Mouse (Mus musculus) embryonic facial prominence, embryonic 15.5 days (tissue): ENCODE measurements around the gene Amotl1. TPM values are rescaled to one million over a fixed set of nuclear protein-coding genes. Genes with fewer than 3 reads are reported as not detected.
"Not testable (repeated sequence)": the region's sequence is repeated elsewhere in the genome, so short reads cannot be mapped to it uniquely, and the experiment has no call there.

Experiments used
- ATAC-seq: fragments of 200-750 bp; cut with Nextera tagmentation; 2 replicates; pipeline ENCODE4 v1.8.0; 2017; ENCODE audit warnings: low read depth, moderate TSS enrichment; ENCODE audit not compliant: insufficient number of reproducible peaks, low FRiP score, low TSS enrichment
- H3K27ac ChIP-seq: fragments of 300-500 bp; sonication (generic); replicated peaks from 2 replicates; pipeline ENCODE4 v1.5.1; 2015; ENCODE audit warnings: mild to moderate bottlenecking, inconsistent platforms
- H3K27me3 ChIP-seq: fragments of 300-500 bp; sonication (generic); 2 replicates; pipeline ENCODE4 v1.6.1; 2015; ENCODE audit warnings: inconsistent platforms
- H3K36me3 ChIP-seq: fragments of 300-500 bp; sonication (generic); 2 replicates; pipeline ENCODE4 v1.6.1; 2015; ENCODE audit warnings: mild to moderate bottlenecking, inconsistent platforms
- H3K4me1 ChIP-seq: fragments of 300-500 bp; sonication (generic); 2 replicates; pipeline ENCODE4 v1.6.1; 2015; ENCODE audit warnings: inconsistent platforms
- H3K4me2 ChIP-seq: fragments of 300-500 bp; sonication (generic); replicated peaks from 2 replicates; pipeline ENCODE4 v1.6.1; 2015; ENCODE audit warnings: mild to moderate bottlenecking, inconsistent platforms
- H3K4me3 ChIP-seq: fragments of 300-500 bp; sonication (generic); replicated peaks from 2 replicates; pipeline ENCODE4 v1.5.1; 2015; ENCODE audit warnings: mild to moderate bottlenecking, inconsistent platforms
- H3K9ac ChIP-seq: fragments of 300-500 bp; sonication (generic); 2 replicates; pipeline ENCODE4 v1.6.1; 2015; ENCODE audit warnings: inconsistent platforms
- H3K9me3 ChIP-seq: fragments of 300-500 bp; sonication (generic); replicated peaks from 2 replicates; pipeline ENCODE4 v1.6.1; 2016; ENCODE audit warnings: inconsistent platforms
- WGBS: fragments of 180-500 bp; shearing (Covaris S2); methylation state at CpG from one replicate; pipeline ENCODE4 v1.1.7; 2015; 5-methylcytosine and 5-hydroxymethylcytosine counted together
- polyA plus RNA-seq: library from polyadenylated mRNA; unstranded; fragments of >200 nt; fragmentation: Nextera tagmentation; extraction: Ambion mirVana; gene quantifications from 2 replicates; pipeline ENCODE4 v1.2.1, GENCODE M21; 2015

Amotl1 gene
- 34.2 and 38.9 TPM in 2 replicates for polyA plus RNA-seq

- no peak within 1 kb of the TSS for H3K4me3 ChIP-seq
- no peak for ATAC-seq
- no peak within 1 kb of the TSS for H3K4me2 ChIP-seq
- WGBS, result 41% methylated on average over 4 of the region's 4 CpGs
- no peak within 1 kb of the TSS for H3K9ac ChIP-seq
- no peaks in the 10 kb centered on the region for H3K27me3 ChIP-seq
- H3K27ac ChIP-seq, result no peak within 1 kb of the TSS
- H3K4me1 ChIP-seq, result peaks cover 35% of the 10 kb centered on the region
- H3K36me3 ChIP-seq, result no peaks in the 10 kb centered on the region
- H3K9me3 ChIP-seq, result no peaks in the 10 kb centered on the region
Observed at GRCm38 (mm10) chr9:14644956-14645355, at the start of gene Amotl1. Amotl1 (minus strand) TSS chr9:14645056.

GRCm38 (mm10) chr9:14689376-14690108 is 44.7 kb upstream of the Amotl1 start:
- no peak overlapping the region for H3K4me2 ChIP-seq
- H3K36me3 ChIP-seq, result no peaks in the 10 kb centered on the region
- H3K4me3 ChIP-seq, result no peak overlapping the region
- no peaks in the 10 kb centered on the region for H3K4me1 ChIP-seq
- no peak overlapping the region for H3K9ac ChIP-seq
- H3K9me3 ChIP-seq, result no peaks in the 10 kb centered on the region
- no peaks in the 10 kb centered on the region for H3K27me3 ChIP-seq
- WGBS, result 73% methylated on average over 12 of the region's 12 CpGs
- H3K27ac ChIP-seq, result no peak overlapping the region
- ATAC-seq, result no peak

GRCm38 (mm10) chr9:14684363-14684762 is 39.5 kb upstream of the Amotl1 start:
- 56% methylated on average over 4 of the region's 4 CpGs for WGBS
- H3K27me3 ChIP-seq, result no peaks in the 10 kb centered on the region
- H3K9me3 ChIP-seq, result no peaks in the 10 kb centered on the region
- no peaks in the 10 kb centered on the region for H3K4me1 ChIP-seq
- no peak overlapping the region for H3K9ac ChIP-seq
- no peak overlapping the region for H3K4me2 ChIP-seq
- no peak overlapping the region for H3K27ac ChIP-seq
- peak; percentile 29; the same call in 1 of the 2 replicates for ATAC-seq
- no peaks in the 10 kb centered on the region for H3K36me3 ChIP-seq
- no peak overlapping the region for H3K4me3 ChIP-seq

GRCm38 (mm10) chr9:14682741-14683140 is 37.9 kb upstream of the Amotl1 start:
- Histone ChIP-seq H3K9ac (no peak overlapping the region), H3K27ac (no peak overlapping the region), H3K9me3 (no peaks in the 10 kb centered on the region), H3K4me2 (no peak overlapping the region), H3K27me3 (no peaks in the 10 kb centered on the region), H3K36me3 (no peaks in the 10 kb centered on the region), H3K4me3 (no peak overlapping the region), H3K4me1 (no peaks in the 10 kb centered on the region)
- no peak for ATAC-seq

- H3K4me1 ChIP-seq, result 0 out of 2 replicates have a peak, but pooled peaks cover 9% of the 10 kb centered on the region
- no peak overlapping the region for H3K27ac ChIP-seq
- H3K4me2 ChIP-seq, result no peak overlapping the region
- no peaks in the 10 kb centered on the region for H3K27me3 ChIP-seq
- no peak overlapping the region for H3K9ac ChIP-seq
- H3K4me3 ChIP-seq, result no peak overlapping the region
- ATAC-seq, result no peak
- H3K9me3 ChIP-seq, result no peaks in the 10 kb centered on the region
- 66% methylated on average over 2 of the region's 2 CpGs for WGBS
- no peaks in the 10 kb centered on the region for H3K36me3 ChIP-seq
Observed at GRCm38 (mm10) chr9:14680584-14680983, 35.7 kb upstream of the Amotl1 start.

GRCm38 (mm10) chr9:14675707-14676691 is 31.1 kb upstream of the Amotl1 start:
- H3K36me3 ChIP-seq, result no peaks in the 10 kb centered on the region
- H3K4me3 ChIP-seq, result no peak overlapping the region
- no peak overlapping the region for H3K4me2 ChIP-seq
- WGBS, result 48% methylated on average over 9 of the region's 9 CpGs
- H3K27ac ChIP-seq, result peak overlapping the region; percentile 68
- H3K27me3 ChIP-seq, result no peaks in the 10 kb centered on the region
- H3K9ac ChIP-seq, result no peak overlapping the region
- H3K4me1 ChIP-seq, result peaks cover 33% of the 10 kb centered on the region
- peak; percentile 55 for ATAC-seq
- H3K9me3 ChIP-seq, result no peaks in the 10 kb centered on the region

- peaks cover 33% of the 10 kb centered on the region for H3K4me1 ChIP-seq
- no peaks in the 10 kb centered on the region for H3K27me3 ChIP-seq
- no peaks in the 10 kb centered on the region for H3K36me3 ChIP-seq
- no peak overlapping the region for H3K4me2 ChIP-seq
- 0 out of 2 replicates have a peak overlapping the region, but pooled peaks have one; percentile 12 for H3K27ac ChIP-seq
- no peak overlapping the region for H3K9ac ChIP-seq
- 83% methylated on average over 8 of the region's 8 CpGs for WGBS
- H3K9me3 ChIP-seq, result no peaks in the 10 kb centered on the region
- ATAC-seq, result no peak
- H3K4me3 ChIP-seq, result no peak overlapping the region
Observed at GRCm38 (mm10) chr9:14674506-14674905, 29.6 kb upstream of the Amotl1 start.

GRCm38 (mm10) chr9:14673109-14673508 is 28.3 kb upstream of the Amotl1 start:
- peaks cover 33% of the 10 kb centered on the region for H3K4me1 ChIP-seq
- H3K4me2 ChIP-seq, result no peak overlapping the region
- H3K36me3 ChIP-seq, result no peaks in the 10 kb centered on the region
- ATAC-seq, result peak; percentile 41; the same call in 1 of the 2 replicates
- WGBS, result 37% methylated on average over 4 of the region's 4 CpGs
- no peak overlapping the region for H3K9ac ChIP-seq
- no peak overlapping the region for H3K4me3 ChIP-seq
- H3K9me3 ChIP-seq, result no peaks in the 10 kb centered on the region
- no peaks in the 10 kb centered on the region for H3K27me3 ChIP-seq
- peak overlapping the region; percentile 66 for H3K27ac ChIP-seq

GRCm38 (mm10) chr9:14671965-14672364 is 27.1 kb upstream of the Amotl1 start:
- H3K27me3 ChIP-seq, H3K4me2 ChIP-seq, H3K9me3 ChIP-seq, H3K27ac ChIP-seq, H3K9ac ChIP-seq, ATAC-seq, H3K36me3 ChIP-seq, H3K4me3 ChIP-seq: not testable (repeated sequence)
- peaks cover 28% of the 10 kb centered on the region for H3K4me1 ChIP-seq
- WGBS, result 48% methylated on average over 5 of the region's 5 CpGs

GRCm38 (mm10) chr9:14668382-14668781 is 23.5 kb upstream of the Amotl1 start:
- no peak overlapping the region for H3K27ac ChIP-seq
- H3K9me3 ChIP-seq, result no peaks in the 10 kb centered on the region
- 0 out of 2 replicates have a peak, but pooled peaks cover 11% of the 10 kb centered on the region for H3K4me1 ChIP-seq
- no peak overlapping the region for H3K4me2 ChIP-seq
- no peak overlapping the region for H3K9ac ChIP-seq
- no peaks in the 10 kb centered on the region for H3K36me3 ChIP-seq
- WGBS, result 72% methylated on average over 3 of the region's 3 CpGs
- H3K27me3 ChIP-seq, result no peaks in the 10 kb centered on the region
- no peak for ATAC-seq
- no peak overlapping the region for H3K4me3 ChIP-seq

- H3K9ac ChIP-seq, result no peak overlapping the region
- H3K4me1 ChIP-seq, result 0 out of 2 replicates have a peak, but pooled peaks cover 4% of the 10 kb centered on the region
- ATAC-seq, result no peak
- no peak overlapping the region for H3K27ac ChIP-seq
- no peak overlapping the region for H3K4me2 ChIP-seq
- H3K36me3 ChIP-seq, result no peaks in the 10 kb centered on the region
- no peaks in the 10 kb centered on the region for H3K27me3 ChIP-seq
- no peak overlapping the region for H3K4me3 ChIP-seq
- no peaks in the 10 kb centered on the region for H3K9me3 ChIP-seq
- WGBS, result 85% methylated on average over 3 of the region's 3 CpGs
Observed at GRCm38 (mm10) chr9:14666071-14666470, 21.2 kb upstream of the Amotl1 start.
